In the genomic region with DNA sequence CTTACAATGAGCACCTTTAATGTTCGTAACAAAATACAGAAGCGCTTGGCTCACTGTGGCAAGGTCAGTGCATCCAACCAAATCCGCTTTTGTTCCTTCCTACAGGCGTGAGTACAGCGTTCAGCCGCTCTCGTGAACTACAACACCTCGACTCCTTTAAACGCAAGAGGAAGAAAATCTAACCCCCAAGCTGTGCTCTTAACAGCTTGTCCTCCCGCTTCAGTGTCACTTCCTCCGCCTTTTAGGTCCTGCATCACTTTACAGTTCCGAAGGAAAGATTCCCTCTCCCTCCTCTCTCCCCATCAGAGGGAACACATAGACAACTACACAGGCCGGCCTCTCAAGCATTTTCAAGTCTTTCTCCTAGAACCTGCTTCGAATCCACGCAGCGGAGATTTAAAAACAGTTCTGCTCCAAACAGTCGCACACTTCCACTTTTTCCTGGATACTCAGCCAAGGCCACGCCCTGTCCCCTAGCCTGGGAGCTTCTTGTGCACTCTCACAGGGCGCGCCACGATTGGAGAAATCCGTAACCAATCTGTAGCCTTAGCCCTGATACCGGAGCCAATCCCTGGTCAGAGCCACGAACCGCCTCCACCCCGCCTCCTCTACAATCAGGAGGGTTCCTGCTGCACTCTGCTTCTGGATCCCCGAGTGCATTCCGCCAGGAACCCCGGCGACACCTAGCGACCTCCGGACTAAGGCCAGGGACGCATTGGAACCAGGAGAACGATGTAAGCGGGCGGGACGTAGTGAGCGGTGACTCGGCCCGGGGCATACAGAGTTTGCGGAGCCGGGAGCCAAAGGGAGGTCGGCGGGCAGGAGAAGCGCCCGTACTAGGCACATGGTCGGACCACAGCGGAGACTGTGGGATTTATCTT, we compare ENCODE assay signal across 8 mouse cellular contexts. TPM values are rescaled to one million over a fixed set of nuclear protein-coding genes. Genes with fewer than 3 reads are reported as not detected.
DNase-seq lines count a peak whose midpoint lies in the region; ATAC-seq and TF ChIP-seq lines count a peak whose summit lies in the region.

Kyat3 (plus strand) TSS at position 610 of the 881 bp plus-strand sequence.

- peaks cover 12% of the 10 kb centered on the region for H3K4me1 ChIP-seq in forebrain, embryonic 12.5 days
- peaks cover 15% of the 10 kb centered on the region for H3K4me1 ChIP-seq in heart, postnatal 0 days (ENCODE audit: control insufficient read depth, insufficient read depth)
- H3K4me1 ChIP-seq in liver, embryonic 16.5 days (ENCODE audit: control insufficient read depth, low read depth, low read length): no peaks in the 10 kb centered on the region; the same call in 1 of the 2 replicates
- H3K4me1 ChIP-seq in neural tube, embryonic 13.5 days (replicated peaks): peaks cover 16% of the 10 kb centered on the region
- H3K4me1 ChIP-seq in testis, adult 2 months (ENCODE audit: control insufficient read depth, insufficient read depth, low read length): 0 out of 2 replicates have a peak, but pooled peaks cover 4% of the 10 kb centered on the region

- ATAC-seq in CD4-positive, CD25-positive, alpha-beta regulatory T cell, adult 4 months: peak; percentile 100
- peak; percentile 100 for ATAC-seq in forebrain, embryonic 12.5 days (ENCODE audit: low FRiP score)
- ATAC-seq in heart, postnatal 0 days (ENCODE audit: insufficient read depth, low read depth): peak; percentile 99
- peak; percentile 99 for ATAC-seq in liver, embryonic 16.5 days (ENCODE audit: low read depth)
- peak; percentile 100 for ATAC-seq in neural tube, embryonic 13.5 days (ENCODE audit: low read depth)

- no peaks in the 10 kb centered on the region for H3K36me3 ChIP-seq in forebrain, embryonic 12.5 days (replicated peaks)
- H3K36me3 ChIP-seq in heart, postnatal 0 days (replicated peaks; ENCODE audit: control insufficient read depth, insufficient read depth, low read length): no peaks in the 10 kb centered on the region
- no peaks in the 10 kb centered on the region for H3K36me3 ChIP-seq in liver, embryonic 16.5 days (ENCODE audit: control insufficient read depth, insufficient read depth)
- no peaks in the 10 kb centered on the region for H3K36me3 ChIP-seq in neural tube, embryonic 13.5 days
- H3K36me3 ChIP-seq in testis, adult 2 months (ENCODE audit: control insufficient read depth, insufficient read depth, low read length): no peaks in the 10 kb centered on the region

- peak; percentile 39; the same call in 1 of the 2 replicates for TF ChIP-seq POLR2A in testis, adult 2 months (IDR thresholded peaks at IDR 0.05; ENCODE audit: control insufficient read depth, low read depth, low read length)

- peak within 1 kb of the TSS; percentile 57 for H3K9ac ChIP-seq in forebrain, embryonic 12.5 days
- H3K9ac ChIP-seq in heart, postnatal 0 days (replicated peaks; ENCODE audit: low read depth, low read length): peak within 1 kb of the TSS; percentile 49
- H3K9ac ChIP-seq in liver, embryonic 16.5 days (ENCODE audit: low read depth, low read length): peak within 1 kb of the TSS; percentile 54; the same call in 1 of the 2 replicates
- H3K9ac ChIP-seq in neural tube, embryonic 13.5 days: peak within 1 kb of the TSS; percentile 69

- H3K9me3 ChIP-seq in forebrain, embryonic 12.5 days: no peaks in the 10 kb centered on the region
- peaks cover 7% of the 10 kb centered on the region; the same call in 1 of the 2 replicates for H3K9me3 ChIP-seq in heart, postnatal 0 days (replicated peaks; ENCODE audit: control insufficient read depth, low read length)
- H3K9me3 ChIP-seq in liver, embryonic 16.5 days (replicated peaks; ENCODE audit: control insufficient read depth, low read length): no peaks in the 10 kb centered on the region
- no peaks in the 10 kb centered on the region for H3K9me3 ChIP-seq in neural tube, embryonic 13.5 days

- peak; percentile 41 for TF ChIP-seq CTCF in heart, postnatal 0 days (IDR thresholded peaks at IDR 0.05; ENCODE audit: low read depth)
- TF ChIP-seq CTCF in testis, adult 2 months (IDR thresholded peaks at IDR 0.05; ENCODE audit: control insufficient read depth, insufficient read depth, insufficient replicate concordance, low read depth, low read length): no peak

- H3K27me3 ChIP-seq in forebrain, embryonic 12.5 days: peaks cover 16% of the 10 kb centered on the region; the same call in 1 of the 2 replicates
- H3K27me3 ChIP-seq in heart, postnatal 0 days (ENCODE audit: control insufficient read depth, insufficient read depth, low read length): no peaks in the 10 kb centered on the region
- H3K27me3 ChIP-seq in liver, embryonic 16.5 days (ENCODE audit: control insufficient read depth, insufficient read depth, low read depth, low read length): peaks cover 2% of the 10 kb centered on the region; the same call in 1 of the 2 replicates
- peaks cover 15% of the 10 kb centered on the region for H3K27me3 ChIP-seq in neural tube, embryonic 13.5 days
- no peaks in the 10 kb centered on the region for H3K27me3 ChIP-seq in testis, adult 2 months (ENCODE audit: control insufficient read depth, insufficient read depth, low read length)

- peak within 1 kb of the TSS; percentile 59 for H3K4me3 ChIP-seq in forebrain, embryonic 12.5 days (replicated peaks)
- H3K4me3 ChIP-seq in heart, postnatal 0 days (ENCODE audit: low read depth, low read length): peak within 1 kb of the TSS; percentile 52
- peak within 1 kb of the TSS; percentile 62 for H3K4me3 ChIP-seq in liver, embryonic 16.5 days (ENCODE audit: low read depth, low read length)
- H3K4me3 ChIP-seq in neural tube, embryonic 13.5 days: peak within 1 kb of the TSS; percentile 56
- peak within 1 kb of the TSS; percentile 68 for H3K4me3 ChIP-seq in testis, adult 2 months (ENCODE audit: control insufficient read depth, low read depth, low read length)

- H3K27ac ChIP-seq in forebrain, embryonic 12.5 days: no peak within 1 kb of the TSS
- H3K27ac ChIP-seq in heart, postnatal 0 days (ENCODE audit: low read depth): peak within 1 kb of the TSS; percentile 78
- peak within 1 kb of the TSS; percentile 83 for H3K27ac ChIP-seq in liver, embryonic 16.5 days (ENCODE audit: low read length)
- peak within 1 kb of the TSS; percentile 74 for H3K27ac ChIP-seq in neural tube, embryonic 13.5 days (replicated peaks)
- H3K27ac ChIP-seq in testis, adult 2 months (ENCODE audit: control insufficient read depth, insufficient read depth, low read depth, low read length): peak within 1 kb of the TSS; percentile 44; the same call in 1 of the 2 replicates

- DNase-seq in c-Kit-positive CD71-positive TER-119-positive erythroid progenitor cells, embryonic 14.5 days (ENCODE audit: low spot score): peak; percentile 72
- DNase-seq in heart, postnatal 0 days (ENCODE audit: low spot score): peak; percentile 97
- DNase-seq in kidney, postnatal 4 days: peak; percentile 92 to 96

- peak within 1 kb of the TSS; percentile 77 for H3K4me2 ChIP-seq in forebrain, embryonic 12.5 days
- peak within 1 kb of the TSS; percentile 84 for H3K4me2 ChIP-seq in heart, postnatal 0 days (ENCODE audit: low read depth, low read length)
- H3K4me2 ChIP-seq in liver, embryonic 16.5 days (ENCODE audit: low read depth, low read length): peak within 1 kb of the TSS; percentile 67
- peak within 1 kb of the TSS; percentile 80 for H3K4me2 ChIP-seq in neural tube, embryonic 13.5 days

- TF ChIP-seq EP300 in heart, postnatal 0 days (IDR thresholded peaks at IDR 0.05; ENCODE audit: low read depth): peak; percentile 53; the same call in 1 of the 2 replicates

- WGBS in forebrain, embryonic 12.5 days: under 1% methylated on average over 48 of the region's 48 CpGs
- WGBS in heart, postnatal 0 days: under 1% methylated on average over 48 of the region's 48 CpGs
- WGBS in liver, embryonic 16.5 days (ENCODE audit: insufficient replicate concordance): under 1% methylated on average over 48 of the region's 48 CpGs
- under 1% methylated on average over 48 of the region's 48 CpGs for WGBS in neural tube, embryonic 13.5 days

RNA-seq across cellular contexts. Expression of gene Kyat3, which starts in this region (rescaled TPM):
- polyA plus RNA-seq in CD4-positive, CD25-positive, alpha-beta regulatory T cell, adult 4 months (2017; shearing (Covaris generic)): 1 to 10 TPM; 5.5 to 7.8 TPM
- polyA plus RNA-seq in forebrain, embryonic 12.5 days (2016; fragmentation: Nextera tagmentation; extraction: Ambion mirVana): 8.3 and 9.6 TPM in 2 replicates
- total RNA-seq in heart, postnatal 0 days (2014; rRNA removed; ENCODE audit: low replicate concordance): 19.5 and 21.6 TPM in 2 replicates
- polyA plus RNA-seq in heart, postnatal 0 days (2015; fragmentation: Nextera tagmentation; extraction: Ambion mirVana): 11.2 and 12.8 TPM in 2 replicates
- polyA plus RNA-seq in liver, embryonic 16.5 days (2015; fragmentation: Nextera tagmentation; extraction: Ambion mirVana): 12.4 and 14.9 TPM in 2 replicates
- 6.5 and 7.6 TPM in 2 replicates for polyA plus RNA-seq in neural tube, embryonic 13.5 days (2015; fragmentation: Nextera tagmentation; extraction: Ambion mirVana)
- 3.1 and 3.8 TPM in 2 replicates for polyA plus RNA-seq in testis, adult 2 months (2012; rRNA removed)
